Mouse (Mus musculus): Measurements from ENCODE around the gene Ppm1j.
"Not testable (repeated sequence)": the region's sequence is repeated elsewhere in the genome, so short reads cannot be mapped to it uniquely, and the experiment has no call there.

Ppm1j gene

DNA sequence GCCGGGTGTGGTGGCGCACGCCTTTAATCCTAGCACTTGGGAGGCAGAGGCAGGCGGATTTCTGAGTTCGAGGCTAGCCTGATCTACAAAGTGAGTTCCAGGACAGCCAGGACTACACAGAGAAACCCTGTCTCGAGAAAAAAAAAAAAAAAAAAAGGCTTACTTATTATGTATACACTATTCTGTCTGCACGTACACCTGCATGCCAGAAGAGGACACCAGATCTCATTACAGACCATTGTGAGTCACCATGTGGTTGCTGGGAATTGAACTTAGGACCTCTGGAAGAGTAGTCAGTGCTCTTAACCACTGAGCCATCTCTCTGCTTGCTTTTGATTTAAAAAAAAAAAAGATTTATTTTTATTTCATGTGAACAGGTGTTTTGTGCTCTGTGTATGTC, 32.4 kb downstream of the Ppm1j start:
- DNase-seq (ENCODE audit: low spot score in 2 of 2): not testable (repeated sequence)

DNA sequence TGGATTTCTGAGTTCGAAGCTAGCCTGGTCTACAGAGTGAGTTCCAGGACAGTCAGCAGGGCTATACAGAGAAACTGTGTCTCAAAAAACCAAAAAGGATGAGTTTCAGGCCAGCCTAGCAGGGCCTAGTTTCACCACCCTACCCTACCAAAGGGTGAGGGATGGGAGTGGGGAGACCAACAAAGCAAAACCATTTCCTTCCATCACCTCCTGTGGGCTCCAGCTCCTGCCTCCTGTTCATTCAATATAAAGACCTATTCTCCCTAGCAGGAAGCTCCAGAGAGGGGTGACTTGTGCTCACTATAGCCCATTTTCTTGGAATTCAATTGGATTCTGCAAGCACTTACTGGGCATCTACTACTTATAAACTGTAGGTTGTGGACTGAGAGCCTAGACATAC, 33.9 kb downstream of the Ppm1j start:
- DNase-seq (ENCODE audit: low spot score in 2 of 2): no peak

DNA sequence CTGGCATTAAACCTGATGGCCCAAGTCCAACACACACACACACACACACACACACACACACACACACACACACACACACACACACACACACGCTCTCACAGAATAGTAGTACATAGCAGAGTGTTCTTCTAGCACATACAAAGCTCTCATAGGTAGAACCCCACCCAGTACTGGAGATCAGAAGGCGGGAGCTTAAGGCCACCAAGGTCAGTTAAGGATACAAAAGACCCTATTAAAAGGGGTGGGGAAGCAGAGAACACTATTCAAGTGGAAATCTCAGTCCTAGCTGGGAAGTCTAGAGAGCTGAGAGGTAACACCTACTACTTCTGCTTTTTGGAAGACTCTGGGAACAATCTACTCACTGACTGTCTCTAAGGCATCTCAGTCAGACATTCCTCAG, 34.5 kb downstream of the Ppm1j start:
- DNase-seq (ENCODE audit: low spot score in 2 of 2): no peak

DNA sequence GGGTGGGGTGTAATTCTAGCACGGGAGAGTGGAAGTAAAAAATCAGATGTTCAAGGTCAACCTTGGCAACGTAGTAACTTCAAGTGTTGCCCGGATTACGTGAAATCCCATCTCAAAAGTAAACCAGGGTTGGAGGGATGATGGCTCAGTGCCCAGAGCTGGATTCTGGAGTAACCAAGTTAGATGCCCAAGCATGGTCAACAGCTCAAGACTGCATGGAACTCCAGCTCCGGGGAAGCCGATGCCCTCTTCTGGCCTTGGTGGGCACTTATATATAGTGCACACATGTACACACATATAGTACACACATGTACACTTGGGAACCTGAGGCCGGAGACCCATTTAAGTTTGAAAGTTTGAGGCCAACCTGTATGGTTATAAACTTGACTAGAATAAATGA, 35.3 kb downstream of the Ppm1j start:
- no peak for DNase-seq (ENCODE audit: low spot score in 2 of 2)

DNA sequence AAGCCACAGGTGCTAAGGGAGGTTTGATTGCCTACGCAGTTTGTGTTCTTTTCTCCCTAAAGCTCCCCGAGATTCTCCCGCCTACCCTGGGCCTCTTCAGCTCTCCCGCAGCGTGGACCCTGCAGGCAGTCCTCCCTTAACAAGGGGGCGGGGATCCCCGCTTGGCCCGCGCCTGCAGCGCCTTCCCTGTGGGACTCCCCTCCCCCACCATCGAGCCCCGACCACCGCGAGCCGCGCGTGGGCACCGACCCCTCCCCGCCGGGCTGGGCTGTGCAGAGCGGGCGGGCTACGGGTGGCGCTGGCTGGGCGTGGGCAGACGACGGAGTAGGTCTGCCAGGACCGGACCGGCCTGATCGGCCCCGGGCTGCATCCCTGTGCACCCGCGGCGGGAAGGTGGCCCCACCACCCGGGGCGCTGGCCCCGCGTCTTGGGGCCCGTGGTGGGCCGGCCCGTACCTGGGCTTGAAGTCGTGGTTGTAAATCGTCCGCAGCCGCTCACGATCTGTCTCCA, 36.7 kb downstream of the Ppm1j start:
- peak; percentile 19 to 37 for DNase-seq (ENCODE audit: low spot score in 2 of 2)

DNA sequence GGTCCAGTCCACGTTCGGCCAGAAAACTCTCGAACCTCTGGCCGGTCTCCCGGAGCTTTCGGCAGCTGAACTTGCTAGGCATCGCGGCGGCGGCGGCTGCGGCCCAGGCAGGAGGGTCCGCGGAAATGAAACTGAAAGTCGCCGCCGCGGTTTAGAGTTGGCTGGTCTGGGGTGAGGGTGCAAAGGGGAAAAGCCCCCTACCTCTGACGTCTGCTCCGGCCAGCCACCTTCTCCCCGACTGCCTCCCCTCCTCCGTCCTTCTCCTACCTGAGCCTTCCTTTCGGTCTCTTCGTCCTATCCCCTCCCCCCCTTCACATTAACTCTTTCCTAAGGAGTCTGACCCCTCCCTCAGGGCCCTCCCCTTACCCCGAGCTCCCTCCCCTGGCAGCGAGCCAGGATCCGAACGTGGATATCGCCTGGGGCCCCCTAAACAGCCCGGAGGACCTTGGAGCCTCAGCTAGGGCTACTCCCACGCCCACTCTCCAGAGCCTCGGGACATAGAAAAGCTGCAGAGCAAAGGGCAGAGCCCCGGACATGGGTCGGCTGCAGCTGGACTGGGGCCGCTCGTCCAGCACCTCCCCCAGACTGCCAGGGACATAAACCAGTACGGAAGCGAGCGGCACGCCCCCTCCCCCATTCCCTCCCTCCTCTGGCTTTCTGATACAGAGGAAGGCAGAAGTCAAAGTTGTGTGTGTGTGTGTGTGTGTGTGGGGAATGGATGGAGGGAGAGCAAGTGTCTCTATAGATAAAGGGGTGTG, 37.3 kb downstream of the Ppm1j start, which contains the start of gene Mov10:
Mov10 (minus strand) TSS at position 573 of the 758 bp plus-strand sequence.
- peak; percentile 44 to 53 for DNase-seq (ENCODE audit: low spot score in 2 of 2)

DNA sequence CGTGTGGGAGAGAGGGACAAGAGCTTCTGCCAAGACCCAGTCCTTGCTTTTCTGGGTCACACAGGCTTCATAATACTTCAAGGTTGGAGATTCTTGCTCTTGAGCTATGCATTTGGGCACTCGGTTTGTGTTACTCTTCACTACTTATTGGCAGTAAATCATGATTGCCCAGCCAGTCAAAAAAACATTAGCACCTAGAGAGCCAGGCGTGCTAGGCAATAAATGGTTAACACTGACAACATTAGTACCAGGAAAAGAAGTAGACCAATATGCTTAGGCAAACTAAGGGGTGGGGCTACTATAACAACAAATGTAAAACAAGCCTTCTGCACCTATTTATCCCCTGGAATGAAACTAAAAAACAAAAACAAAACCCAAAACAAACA, 37.9 kb downstream of the Ppm1j start:
- DNase-seq (ENCODE audit: low spot score in 2 of 2): no peak

DNA sequence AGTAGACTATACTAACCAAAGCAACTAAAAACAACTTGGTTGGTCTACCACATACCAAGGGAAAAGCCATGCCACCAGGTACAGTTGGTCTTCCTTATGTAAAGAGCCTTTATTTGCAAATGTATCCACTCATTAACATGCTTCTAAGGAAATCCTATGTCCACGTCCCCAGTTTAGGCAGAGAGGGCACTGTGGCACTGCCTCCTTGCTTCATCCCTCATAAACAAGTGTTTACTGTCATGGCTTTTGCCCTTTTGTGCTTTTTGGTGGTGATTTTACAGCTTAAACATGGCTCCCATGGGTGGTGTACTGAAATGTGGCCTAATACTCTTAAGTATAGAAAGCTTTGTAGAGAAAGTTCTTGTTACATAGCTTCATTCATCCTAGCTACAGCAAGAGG, 39.6 kb downstream of the Ppm1j start:
- DNase-seq (ENCODE audit: low spot score in 2 of 2): no peak

DNA sequence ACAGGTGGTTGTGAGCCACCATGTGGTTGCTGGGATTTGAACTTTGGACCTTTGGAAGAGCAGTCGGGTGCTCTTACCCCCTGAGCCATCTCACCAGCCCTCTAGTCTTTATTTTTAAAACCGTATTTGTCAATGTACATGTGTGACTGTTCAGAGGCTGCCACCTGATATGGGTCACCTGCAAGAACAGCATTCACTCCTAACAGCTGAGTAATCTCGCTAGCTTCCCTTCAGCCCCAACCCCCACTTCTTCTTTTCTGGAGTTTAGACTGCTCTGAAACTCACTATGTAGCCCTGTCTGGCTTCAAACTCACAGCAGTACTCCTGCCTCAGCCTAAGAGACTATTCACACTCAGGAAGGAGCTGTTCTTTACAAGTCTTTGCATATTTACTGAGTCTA, 41.6 kb downstream of the Ppm1j start:
- no peak for DNase-seq (ENCODE audit: low spot score in 2 of 2)
